Mouse (Mus musculus) lung, embryonic 16.5 days (tissue): ENCODE measurements at regions not wholly inside any gene's neighbourhood (a gene's known extent, or its start where the extent isn't known, plus 50 kb on each side); places are given as distances from the start of the nearest gene placed in this dataset.

Experiments
- ATAC-seq: fragments of 200-750 bp; cut with Nextera tagmentation; 2 replicates; pipeline ENCODE4 v1.8.0; 2017; ENCODE audit warnings: low read depth, mild to moderate bottlenecking, moderate library complexity
- H3K27ac ChIP-seq: fragments of 300-500 bp; sonication (generic); 2 replicates; pipeline ENCODE4 v1.5.1; 2014; ENCODE audit warnings: mild to moderate bottlenecking, control low read depth, low read length
- H3K27me3 ChIP-seq: fragments of 300-500 bp; sonication (generic); 2 replicates; pipeline ENCODE4 v1.6.1; 2014; ENCODE audit warnings: low read depth, low read length, mixed read lengths; ENCODE audit not compliant: control insufficient read depth, insufficient read depth
- H3K36me3 ChIP-seq: fragments of 300-500 bp; sonication (generic); 2 replicates; pipeline ENCODE4 v1.6.1; 2014; ENCODE audit warnings: low read length; ENCODE audit not compliant: control insufficient read depth, insufficient read depth
- H3K4me1 ChIP-seq: fragments of 300-500 bp; sonication (generic); replicated peaks from 2 replicates; pipeline ENCODE4 v1.6.1; 2014; ENCODE audit warnings: low read length, mixed read lengths; ENCODE audit not compliant: control insufficient read depth, insufficient read depth
- H3K4me2 ChIP-seq: fragments of 300-500 bp; sonication (generic); 2 replicates; pipeline ENCODE4 v1.6.1; 2014; ENCODE audit warnings: low read depth, low read length, control low read depth
- H3K4me3 ChIP-seq: fragments of 300-500 bp; sonication (generic); 2 replicates; pipeline ENCODE4 v1.5.1; 2014; ENCODE audit warnings: mild to moderate bottlenecking, low read length, control low read depth
- H3K9ac ChIP-seq: fragments of 300-500 bp; sonication (generic); 2 replicates; pipeline ENCODE4 v1.6.1; 2014; ENCODE audit warnings: low read length, control low read depth
- H3K9me3 ChIP-seq: fragments of 300-500 bp; sonication (generic); 2 replicates; pipeline ENCODE4 v1.6.1; 2016; ENCODE audit warnings: low read length; ENCODE audit not compliant: control insufficient read depth
- WGBS: fragments of 180-500 bp; shearing (Covaris S2); extraction: QIAGEN DNeasy Blood & Tissue Kit; methylation state at CpG from one replicate; pipeline ENCODE4 v1.1.7; 2014; 5-methylcytosine and 5-hydroxymethylcytosine counted together

DNA sequence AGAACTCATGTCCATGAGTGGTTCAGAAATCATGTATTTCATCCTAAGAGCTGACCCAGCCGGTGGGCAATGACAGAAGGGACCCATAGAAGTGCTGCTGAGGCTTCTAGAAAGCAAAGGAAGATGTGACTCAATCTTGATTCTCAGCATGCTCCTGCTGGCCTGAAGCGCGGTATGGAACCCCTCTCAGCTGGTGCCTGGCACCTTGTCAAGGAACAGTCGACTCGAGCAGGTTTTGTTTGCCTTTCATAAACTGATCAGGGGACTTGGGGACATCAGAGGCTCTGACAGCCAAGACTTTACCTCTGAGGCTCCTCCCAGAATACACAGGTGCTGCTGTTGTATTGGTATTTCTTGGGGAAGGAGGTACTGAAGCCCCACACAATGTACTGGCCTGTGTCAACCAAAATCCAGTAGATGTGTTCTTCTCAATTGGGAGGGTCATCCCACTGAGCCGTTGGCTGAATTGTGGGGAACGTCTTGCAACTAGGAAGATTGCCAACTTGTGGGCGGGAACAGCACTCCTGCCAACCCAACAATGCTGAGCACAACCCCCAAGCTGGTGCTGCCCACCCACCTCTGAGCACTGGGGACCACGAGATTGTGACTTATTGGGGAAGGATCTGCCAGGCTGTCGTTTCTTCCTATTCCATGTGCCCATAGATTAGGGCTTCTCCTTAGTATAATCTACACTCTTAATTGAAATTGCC, 344.4 kb downstream of the Bcl11a start:
- ATAC-seq = no peak
- Histone ChIP-seq H3K27ac (no peak overlapping the region), H3K4me1 (no peaks in the 10 kb centered on the region), H3K4me2 (no peak overlapping the region), H3K36me3 (no peaks in the 10 kb centered on the region), H3K4me3 (no peak overlapping the region), H3K9me3 (no peaks in the 10 kb centered on the region), H3K27me3 (no peaks in the 10 kb centered on the region), H3K9ac (no peak overlapping the region)
- 64% methylated on average over 10 of the region's 10 CpGs for WGBS

DNA sequence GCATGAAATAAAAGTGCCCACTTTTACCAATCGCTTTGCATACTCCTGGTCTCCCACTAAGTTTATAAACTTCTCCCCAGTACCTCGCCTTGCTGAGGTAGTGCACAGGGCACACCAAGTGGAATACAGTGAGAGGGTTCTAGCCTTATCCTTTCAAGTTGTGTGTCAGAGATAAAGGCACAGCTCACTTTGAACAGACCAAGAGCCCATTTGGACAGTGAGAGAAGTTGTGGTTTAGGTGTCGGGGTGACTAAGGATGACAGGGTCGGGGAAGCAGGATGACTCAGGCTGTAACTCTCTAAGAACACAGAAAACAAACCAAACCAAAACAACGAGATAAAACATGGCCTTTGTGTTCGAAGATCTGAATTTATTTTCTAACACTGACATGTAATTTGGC, 345.4 kb downstream of the Bcl11a start:
- Histone ChIP-seq H3K9me3 (no peaks in the 10 kb centered on the region), H3K4me2 (no peak overlapping the region), H3K9ac (no peak overlapping the region), H3K4me1 (no peaks in the 10 kb centered on the region), H3K27me3 (no peaks in the 10 kb centered on the region), H3K36me3 (no peaks in the 10 kb centered on the region), H3K4me3 (no peak overlapping the region), H3K27ac (no peak overlapping the region)
- ATAC-seq = no peak
- 60% methylated on average over 6 of the region's 6 CpGs for WGBS

DNA sequence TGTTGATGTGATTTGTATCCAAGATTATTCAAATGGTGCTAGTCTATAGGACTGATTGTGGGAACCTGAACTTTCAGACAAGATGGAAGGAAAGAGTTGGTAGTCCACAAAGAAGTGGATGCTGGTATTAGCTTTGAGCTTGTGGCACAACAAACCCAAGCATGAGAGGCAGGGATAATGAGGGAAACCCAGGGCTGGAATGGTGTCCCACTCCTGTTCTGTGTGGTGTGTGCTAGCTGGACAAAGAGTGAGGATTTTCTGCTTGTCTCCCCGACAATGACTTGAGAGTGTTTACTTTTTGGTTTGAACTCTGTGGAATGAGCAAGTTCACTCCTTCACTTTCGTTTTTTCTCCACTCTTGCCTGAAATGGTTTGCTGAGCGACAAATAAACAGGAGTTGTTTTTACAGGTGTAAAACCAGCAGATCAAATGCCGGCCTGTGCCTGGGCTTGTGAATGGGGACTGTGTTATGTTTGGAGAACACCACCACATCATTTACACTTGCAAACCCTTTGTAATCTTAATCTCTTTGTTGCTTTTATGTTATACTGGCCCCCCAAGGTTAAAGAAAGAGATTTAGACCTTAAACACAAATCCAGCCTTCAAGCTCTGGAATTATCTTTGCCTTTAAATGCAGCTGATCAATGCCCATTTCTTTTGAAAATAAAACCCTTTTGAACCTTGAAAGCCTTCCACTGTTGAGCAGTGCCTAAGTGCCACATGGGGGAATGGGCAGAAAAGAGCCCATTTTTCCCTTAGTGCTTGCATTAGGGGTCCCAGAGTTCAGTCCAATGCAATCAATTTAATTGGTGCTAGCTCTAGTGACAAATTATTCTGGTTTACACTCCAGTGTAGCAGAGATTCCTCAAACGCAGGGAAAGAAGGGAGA, 349.4 kb downstream of the Bcl11a start:
- H3K27me3 ChIP-seq = no peaks in the 10 kb centered on the region
- 14% methylated on average over 5 of the region's 5 CpGs for WGBS
- no peaks in the 10 kb centered on the region for H3K4me1 ChIP-seq
- no peak overlapping the region for H3K27ac ChIP-seq
- no peak overlapping the region for H3K4me3 ChIP-seq
- no peak overlapping the region for H3K9ac ChIP-seq
- no peak for ATAC-seq
- H3K9me3 ChIP-seq = no peaks in the 10 kb centered on the region
- no peak overlapping the region for H3K4me2 ChIP-seq
- H3K36me3 ChIP-seq = no peaks in the 10 kb centered on the region

DNA sequence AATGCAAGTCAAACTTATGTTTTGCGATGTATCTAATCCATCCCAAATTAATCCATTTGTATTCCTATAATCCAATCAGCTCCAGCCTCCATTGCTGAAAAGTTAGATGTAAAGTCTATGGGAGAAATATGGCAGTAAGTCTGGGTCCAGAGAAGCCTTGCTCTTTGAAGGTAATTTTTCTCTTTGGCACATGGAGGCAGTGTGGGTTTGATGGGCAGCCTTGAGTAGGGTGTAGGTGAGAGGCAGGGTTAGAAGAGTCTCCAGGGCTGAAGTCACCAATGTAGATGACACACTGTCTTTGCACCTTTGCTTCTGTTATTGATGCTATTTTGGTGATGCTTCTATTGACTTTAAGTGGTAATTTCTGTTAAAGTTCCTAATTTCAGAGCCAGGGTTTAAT, 370.8 kb downstream of the Bcl11a start:
- H3K4me1 ChIP-seq = no peaks in the 10 kb centered on the region
- no peak overlapping the region for H3K4me2 ChIP-seq
- no peaks in the 10 kb centered on the region for H3K27me3 ChIP-seq
- H3K36me3 ChIP-seq = no peaks in the 10 kb centered on the region
- H3K27ac ChIP-seq = no peak overlapping the region
- H3K4me3 ChIP-seq = no peak overlapping the region
- no peak overlapping the region for H3K9ac ChIP-seq
- ATAC-seq = no peak
- WGBS = 94% methylated on average over 1 of the region's 1 CpGs
- no peaks in the 10 kb centered on the region for H3K9me3 ChIP-seq

DNA sequence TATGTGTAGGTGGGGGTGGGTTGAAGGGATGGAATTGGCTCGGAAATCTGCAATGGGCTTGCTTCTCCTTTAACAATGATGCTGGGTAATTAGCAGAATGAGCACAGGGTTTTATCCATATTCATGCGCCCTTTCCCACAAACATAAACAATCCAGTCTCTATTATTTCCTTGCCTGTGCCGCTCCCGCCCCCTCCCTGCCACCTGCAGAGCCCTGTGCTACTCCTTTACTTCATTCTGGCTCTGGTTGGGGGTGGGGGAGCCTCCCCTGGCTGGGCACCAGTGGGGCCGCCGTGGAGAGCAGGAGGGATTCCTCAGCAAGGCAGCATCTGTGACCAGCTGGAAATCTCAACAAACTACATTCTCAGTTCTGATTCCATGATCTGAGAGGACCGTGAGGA, 374.4 kb downstream of the Bcl11a start:
- Histone ChIP-seq H3K36me3 (no peaks in the 10 kb centered on the region), H3K9ac (no peak overlapping the region), H3K4me1 (no peaks in the 10 kb centered on the region), H3K4me2 (no peak overlapping the region), H3K4me3 (no peak overlapping the region), H3K27ac (no peak overlapping the region), H3K9me3 (no peaks in the 10 kb centered on the region), H3K27me3 (no peaks in the 10 kb centered on the region)
- ATAC-seq = no peak
- 60% methylated on average over 7 of the region's 7 CpGs for WGBS

DNA sequence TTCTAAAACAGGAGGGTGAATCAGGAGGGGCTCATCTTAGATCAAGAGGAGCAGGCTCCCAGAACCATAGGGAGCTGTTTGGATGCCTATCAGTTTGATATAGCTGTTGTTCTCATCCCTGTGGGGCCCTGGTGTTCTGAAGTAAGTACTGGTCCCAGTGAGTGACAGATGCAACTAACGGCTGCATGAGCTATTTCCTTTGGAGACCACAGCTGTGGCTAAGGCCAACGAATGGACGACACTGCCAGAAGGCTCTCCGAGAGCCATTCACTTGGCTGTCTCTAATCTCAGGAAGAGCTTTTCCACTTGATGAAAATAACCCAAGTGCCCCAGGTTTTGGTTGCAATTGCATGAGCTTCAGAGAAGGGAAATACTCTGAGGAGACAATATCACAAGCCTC, 386.8 kb downstream of the Bcl11a start:
- ATAC-seq = no peak
- no peak overlapping the region for H3K4me2 ChIP-seq
- no peaks in the 10 kb centered on the region for H3K4me1 ChIP-seq
- no peak overlapping the region for H3K27ac ChIP-seq
- no peaks in the 10 kb centered on the region for H3K36me3 ChIP-seq
- no peaks in the 10 kb centered on the region for H3K9me3 ChIP-seq
- WGBS = 56% methylated on average over 4 of the region's 4 CpGs
- no peak overlapping the region for H3K4me3 ChIP-seq
- H3K27me3 ChIP-seq = no peaks in the 10 kb centered on the region
- no peak overlapping the region for H3K9ac ChIP-seq

DNA sequence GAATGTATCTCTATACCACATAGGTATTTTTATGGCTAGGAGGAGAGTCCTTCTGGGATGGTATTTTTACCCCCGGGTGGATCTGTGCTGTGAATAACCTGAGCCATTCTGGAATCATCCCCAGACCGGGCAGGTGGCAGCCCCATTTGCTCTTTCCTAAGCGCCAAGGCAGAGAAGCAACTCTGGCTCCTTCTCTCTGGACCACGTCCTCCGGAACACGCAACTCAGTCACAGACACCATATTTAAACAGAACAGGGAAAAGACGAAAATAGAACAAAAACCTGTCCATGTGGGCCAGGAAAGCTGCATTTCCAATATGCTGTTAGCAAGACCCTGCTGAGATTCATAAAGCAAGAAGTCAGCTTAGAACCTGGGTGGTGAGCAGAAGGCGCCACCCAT, 389.6 kb downstream of the Bcl11a start:
- ATAC-seq = no peak
- H3K4me2 ChIP-seq = no peak overlapping the region
- H3K36me3 ChIP-seq = no peaks in the 10 kb centered on the region
- H3K9me3 ChIP-seq = no peaks in the 10 kb centered on the region
- no peak overlapping the region for H3K9ac ChIP-seq
- no peak overlapping the region for H3K27ac ChIP-seq
- no peaks in the 10 kb centered on the region for H3K4me1 ChIP-seq
- no peak overlapping the region for H3K4me3 ChIP-seq
- WGBS = 95% methylated on average over 8 of the region's 8 CpGs
- no peaks in the 10 kb centered on the region for H3K27me3 ChIP-seq

DNA sequence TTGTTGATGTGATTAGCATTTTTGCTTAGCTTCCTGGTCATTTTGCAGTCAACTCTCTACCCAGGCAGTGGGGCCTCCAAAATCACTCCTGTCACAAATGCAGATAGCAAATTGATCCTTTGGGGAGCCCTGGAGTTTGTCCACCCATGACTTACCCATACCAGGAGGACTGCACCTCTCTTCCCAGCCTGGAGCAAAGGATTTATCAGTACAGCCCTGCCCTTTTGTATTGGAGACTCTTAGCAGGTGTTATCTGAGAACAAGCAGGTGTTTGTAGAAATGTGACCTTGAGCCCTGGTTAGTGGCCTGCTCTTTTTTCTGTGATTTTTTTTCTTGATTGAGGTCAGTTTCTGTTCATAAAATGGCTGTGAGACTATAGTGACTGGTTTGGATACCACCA, 392.6 kb downstream of the Bcl11a start:
- no peaks in the 10 kb centered on the region for H3K9me3 ChIP-seq
- no peak for ATAC-seq
- no peak overlapping the region for H3K9ac ChIP-seq
- H3K4me1 ChIP-seq = no peaks in the 10 kb centered on the region
- no peak overlapping the region for H3K4me2 ChIP-seq
- no peaks in the 10 kb centered on the region for H3K27me3 ChIP-seq
- no peak overlapping the region for H3K27ac ChIP-seq
- H3K36me3 ChIP-seq = no peaks in the 10 kb centered on the region
- no peak overlapping the region for H3K4me3 ChIP-seq

DNA sequence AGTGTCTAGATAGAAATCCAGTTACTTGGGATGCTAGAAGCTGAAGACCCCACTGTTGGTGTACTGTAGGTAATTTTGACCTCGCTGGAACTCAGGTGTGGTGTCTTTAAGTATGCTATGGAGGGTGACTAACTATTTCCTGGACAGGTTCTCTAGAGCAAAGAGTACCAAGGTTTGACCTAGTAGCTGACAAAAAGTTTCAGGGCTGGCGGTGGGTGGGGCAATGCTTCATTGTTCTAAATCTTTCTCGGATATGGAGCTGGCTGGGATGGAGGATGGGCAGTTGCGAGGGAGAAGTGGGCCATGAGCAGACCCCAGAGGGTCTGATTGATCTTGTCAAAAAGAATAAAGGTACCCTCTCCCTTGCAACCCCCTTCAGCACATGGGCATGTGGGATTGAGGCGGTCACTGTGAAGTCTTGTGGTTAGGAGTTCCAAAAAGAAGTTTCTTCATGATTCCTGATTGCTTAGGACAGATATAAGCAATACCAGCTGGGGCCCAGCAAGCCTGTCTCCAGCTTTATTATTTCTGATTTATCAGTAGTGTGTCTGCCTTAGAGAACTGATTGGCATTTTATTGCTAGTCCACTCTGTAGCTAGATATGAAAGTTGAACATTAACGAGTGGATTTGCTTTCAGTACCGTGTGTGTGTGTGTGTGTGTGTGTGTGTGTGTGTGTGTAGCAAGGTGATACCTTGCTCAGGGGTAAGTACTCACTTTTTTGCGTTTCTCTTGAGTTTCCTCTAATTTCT, 394.9 kb downstream of the Bcl11a start:
- H3K27me3 ChIP-seq = no peaks in the 10 kb centered on the region
- no peaks in the 10 kb centered on the region for H3K4me1 ChIP-seq
- no peaks in the 10 kb centered on the region for H3K36me3 ChIP-seq
- no peak overlapping the region for H3K9ac ChIP-seq
- H3K27ac ChIP-seq = no peak overlapping the region
- ATAC-seq = no peak
- WGBS = 76% methylated on average over 8 of the region's 8 CpGs
- no peak overlapping the region for H3K4me2 ChIP-seq
- H3K4me3 ChIP-seq = no peak overlapping the region
- H3K9me3 ChIP-seq = no peaks in the 10 kb centered on the region
